Mouse (Mus musculus): ENCODE measurements at regions not wholly inside any gene's neighbourhood (a gene's known extent, or its start where the extent isn't known, plus 50 kb on each side); places are given as distances from the start of the nearest gene placed in this dataset.

DNA sequence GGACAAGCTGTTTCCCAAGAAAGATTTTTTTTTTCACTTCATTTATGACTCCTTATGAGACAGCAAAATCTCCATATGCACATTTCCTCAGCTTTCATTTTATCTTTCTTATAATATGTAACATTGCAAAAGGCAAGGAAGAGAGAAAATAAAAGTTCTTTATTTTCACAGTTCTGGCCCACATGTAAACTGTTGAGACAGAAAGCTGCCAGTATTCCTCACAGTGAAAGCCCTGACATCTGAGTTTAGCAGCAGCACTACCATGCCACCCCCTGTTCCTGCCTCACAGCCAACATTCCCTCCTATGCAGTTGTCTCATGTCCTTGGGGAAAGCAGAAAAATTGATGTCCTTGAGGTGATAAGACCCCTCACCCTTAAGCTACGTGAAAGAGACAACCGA is 1692.1 kb upstream of the Cntnap5a start:
- TF ChIP-seq POLR2A (IDR thresholded peaks at IDR 0.05; ENCODE audit: borderline replicate concordance, extremely low read depth, insufficient read depth, insufficient read length, poor library complexity, severe bottlenecking) (no peak), CTCF (IDR thresholded peaks at IDR 0.05; ENCODE audit: borderline replicate concordance, extremely low read depth, insufficient read depth, insufficient read length) (no peak)
